Mouse (Mus musculus) adrenal gland (tissue): ENCODE measurements around the gene Rsbn1.

Experiments
- intact Hi-C: fragments of 180-260 bp; cut with DNase I; formaldehyde crosslinking; loops from one replicate; pipeline ENCODE4 v1.15.1; 2025
- long read RNA-seq, 2 experiments: library from polyadenylated mRNA; unstranded; transcript quantifications; one replicate each; pipeline ENCODE4 v2.0.0; 2020; ENCODE audit warnings: borderline replicate concordance in 1 of 2; ENCODE audit not compliant: insufficient replicate concordance in 1 of 2

Rsbn1 gene
- long read RNA-seq, experiment 1, full-length matches to known transcripts: 1 of 13 reads
- long read RNA-seq, experiment 1, partial matches to known transcripts: 12 of 13 reads
- long read RNA-seq, experiment 1, other reads (novel, unspliced or antisense): 0 of 13 reads
- long read RNA-seq, experiment 2, partial matches to known transcripts: 22 of 24 reads
- long read RNA-seq, experiment 2, other reads (novel, unspliced or antisense): 2 of 24 reads

DNA sequence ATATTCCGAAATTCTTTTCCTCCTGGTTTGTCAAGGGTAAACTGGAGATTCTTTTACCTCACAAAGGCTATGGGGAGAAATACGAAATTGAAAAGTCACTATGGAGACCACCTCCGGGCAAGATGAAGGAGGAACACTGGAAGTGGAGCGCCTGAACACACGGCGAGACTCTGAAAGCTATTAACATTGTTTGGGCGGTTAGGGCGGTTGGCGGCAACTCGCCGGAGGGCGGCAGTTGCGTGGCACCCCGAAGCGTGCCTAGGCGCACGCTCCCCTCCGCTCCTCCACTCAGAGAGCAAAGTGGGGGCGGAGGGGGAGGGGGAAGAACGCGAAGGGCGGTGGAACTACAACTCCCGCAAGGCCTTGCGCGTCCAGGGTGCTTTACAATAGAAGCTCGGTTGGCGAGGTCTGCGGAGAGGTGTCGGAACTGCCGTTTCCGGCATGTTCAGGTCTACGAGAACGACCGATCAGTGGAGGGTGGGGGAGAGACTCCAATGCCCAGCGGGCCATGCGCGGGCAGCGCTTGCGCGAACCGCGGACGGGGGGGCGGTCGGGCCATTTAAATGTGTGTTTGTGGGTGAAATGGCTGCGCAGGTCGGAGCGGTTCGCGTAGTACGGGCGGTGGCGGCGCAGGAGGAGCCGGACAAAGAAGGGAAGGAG, at the start of gene Rsbn1:
Rsbn1 (plus strand) TSS at position 111 of the 660 bp plus-strand sequence.
- intact Hi-C loops: loop anchor here (5.0 kb wide), 1 partner anchor 53 kb away; the partner anchor contains the start of gene Phtf1

DNA sequence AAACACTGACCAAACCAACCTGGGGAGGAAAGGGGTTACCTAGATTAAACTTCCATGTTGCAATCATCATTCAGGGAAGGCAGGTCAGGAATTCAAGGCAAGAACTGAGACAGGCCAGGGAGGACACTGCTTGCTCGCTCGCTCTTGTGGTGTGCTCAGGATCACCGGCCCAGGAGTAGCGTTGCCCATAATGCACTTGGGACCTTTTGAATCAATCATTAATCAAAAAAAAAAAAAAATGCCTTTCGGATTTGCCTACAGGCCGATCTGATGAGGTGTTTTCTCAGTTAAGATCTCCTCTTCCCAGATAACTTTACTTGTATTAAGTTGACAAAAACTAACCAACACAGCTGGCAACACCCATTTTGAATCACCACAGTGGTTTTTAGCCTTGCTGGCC, 49.7 kb upstream of the Rsbn1 start:
- intact Hi-C loops: no loop called here

DNA sequence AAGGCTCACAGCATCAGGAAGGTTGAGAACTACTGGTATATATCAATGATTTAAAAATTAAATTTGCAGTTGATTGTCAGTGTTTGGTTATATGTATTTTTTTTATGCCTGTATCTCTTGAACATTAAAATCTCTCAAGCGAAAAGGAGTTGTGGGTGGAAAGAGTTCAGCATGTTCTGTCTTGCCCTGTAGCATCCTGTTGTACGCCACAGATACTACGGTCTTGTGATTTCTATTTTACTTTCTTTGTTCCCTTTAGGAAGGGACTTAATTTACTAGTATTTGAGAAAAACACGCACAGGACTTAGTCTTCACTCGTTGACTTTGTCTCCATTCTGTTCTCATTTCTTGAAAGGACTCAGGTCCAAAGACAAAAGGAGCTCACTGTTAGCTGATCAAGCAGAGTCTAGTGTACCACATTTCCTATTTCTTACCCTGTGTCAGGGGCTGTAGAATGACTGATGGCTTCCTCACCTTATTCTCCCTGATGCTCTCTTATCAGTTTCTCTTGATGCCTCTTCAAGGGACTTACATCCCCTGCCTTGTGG, 46.4 kb upstream of the Rsbn1 start:
- intact Hi-C loops: no loop called here

DNA sequence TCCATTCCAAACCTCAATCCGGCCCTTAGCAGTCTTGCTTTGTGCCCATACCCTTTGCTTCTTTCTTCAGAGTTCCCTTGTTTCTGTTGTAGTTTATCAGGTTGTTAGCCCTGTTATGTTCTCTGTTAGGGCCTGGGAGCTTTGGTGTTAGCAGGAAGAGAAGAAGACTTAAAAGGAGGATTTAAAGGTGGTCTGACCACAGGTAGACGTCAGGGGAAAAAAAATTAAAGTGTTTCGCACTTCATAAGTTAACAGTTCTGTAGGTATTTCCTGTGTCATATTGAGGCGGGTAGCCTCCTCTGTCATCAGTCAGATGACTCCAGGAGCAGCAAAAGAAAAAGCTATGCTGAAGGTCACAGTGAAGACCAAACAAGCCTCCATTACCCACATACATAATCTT, 45.9 kb upstream of the Rsbn1 start:
- intact Hi-C loops: no loop called here

DNA sequence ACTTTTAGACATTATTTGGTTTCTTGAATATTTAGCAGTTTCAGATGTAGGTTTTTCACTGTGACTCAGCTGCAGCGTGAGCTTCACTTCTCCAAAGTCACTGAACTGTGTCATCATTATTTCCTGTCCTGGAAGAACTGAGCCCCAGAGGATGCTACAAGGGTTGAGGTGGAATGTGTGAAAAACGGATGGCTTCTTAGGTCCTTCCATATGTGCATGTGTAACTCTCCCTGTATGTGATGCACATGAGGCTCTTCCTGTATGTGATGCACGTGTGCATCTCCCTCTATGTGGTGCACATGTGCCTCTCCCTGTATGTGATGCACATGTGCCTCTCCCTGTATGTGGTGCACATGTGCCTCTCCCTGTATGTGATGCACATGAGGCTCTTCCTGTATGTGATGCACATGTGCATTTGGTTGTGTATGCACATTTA, 41.2 kb upstream of the Rsbn1 start:
- intact Hi-C loops: no loop called here

DNA sequence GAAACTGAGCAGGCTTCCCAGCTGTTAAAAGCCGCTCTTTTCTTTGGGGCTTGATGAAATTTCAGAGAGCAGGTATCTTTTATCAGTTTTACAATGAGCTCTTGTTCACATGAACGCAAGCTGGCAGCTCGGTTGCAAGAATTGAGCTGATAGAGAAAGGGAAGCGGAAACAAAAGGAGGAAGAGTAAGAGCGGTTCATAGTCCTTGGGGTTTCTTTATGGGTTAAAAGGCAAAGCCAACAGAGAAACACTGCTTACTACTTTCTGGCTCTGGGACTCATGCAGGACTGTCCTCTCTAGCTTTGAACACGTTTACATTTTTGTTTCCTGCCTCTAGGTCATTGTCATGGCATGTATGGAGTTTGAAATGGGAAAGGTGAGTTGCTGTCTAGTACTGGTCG, 39.6 kb upstream of the Rsbn1 start:
- intact Hi-C loops: no loop called here

DNA sequence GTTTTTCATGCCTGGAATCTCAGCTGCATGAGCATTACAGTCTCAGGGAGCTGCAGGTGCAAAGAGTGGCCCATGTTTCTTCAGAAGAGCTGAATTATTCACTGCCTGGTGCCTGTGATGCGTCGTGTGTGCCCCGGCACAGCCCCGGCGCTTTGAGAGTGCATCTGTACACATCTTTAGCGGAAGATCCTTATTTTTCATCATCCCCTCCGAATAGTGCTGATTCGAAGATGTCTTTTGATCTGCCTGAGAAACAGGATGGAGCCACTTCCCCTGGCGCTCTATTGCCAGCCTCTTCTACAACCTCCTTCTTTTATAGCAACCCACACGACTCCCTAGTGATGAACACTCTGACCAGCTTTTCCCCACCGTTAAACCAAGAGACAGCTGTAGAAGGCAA, 28.0 kb upstream of the Rsbn1 start:
- intact Hi-C loops: loop anchor here (5.0 kb wide), 1 partner anchor 149 kb away; the partner anchor contains the start of genes Gm10964 and Olfml3

DNA sequence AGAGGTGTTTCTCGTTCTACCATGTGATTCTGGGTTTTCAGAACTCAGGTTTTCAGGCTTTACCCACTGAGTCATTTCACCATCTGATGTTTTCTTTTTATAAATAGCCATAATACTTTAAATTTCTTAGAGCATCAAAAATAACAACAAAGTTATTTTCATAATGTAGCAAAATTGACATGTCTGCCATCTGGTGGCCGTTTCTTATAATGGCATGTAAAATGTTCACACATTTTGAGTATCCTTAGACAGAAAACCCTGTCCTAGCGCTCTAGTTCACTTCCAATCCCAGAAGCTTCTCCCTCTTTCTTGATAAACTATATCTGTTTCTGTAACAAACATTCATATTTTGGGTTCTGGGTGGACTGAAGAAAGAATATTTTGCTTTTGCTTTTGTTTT, 26.3 kb upstream of the Rsbn1 start:
- intact Hi-C loops: loop anchor here (5.0 kb wide), 1 partner anchor 150 kb away; the partner anchor contains the start of genes Gm10964 and Olfml3

DNA sequence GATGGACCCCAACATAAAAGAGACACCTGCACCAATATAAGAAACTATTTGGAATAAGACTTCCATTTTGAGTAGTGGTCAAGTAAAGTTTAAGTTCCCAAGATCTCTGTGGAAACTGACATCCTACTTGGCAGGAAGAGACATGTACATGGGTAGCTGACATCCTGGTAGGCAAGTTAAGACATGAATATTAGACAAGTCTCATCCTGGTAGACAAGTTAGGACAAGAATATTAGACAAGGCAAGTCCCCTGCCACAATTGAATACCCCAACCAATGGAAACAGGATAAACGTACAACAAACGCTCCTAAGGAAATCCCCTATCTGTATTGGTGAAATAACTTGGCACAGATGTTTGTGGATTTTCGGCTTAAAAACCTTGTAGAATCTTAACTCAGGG, 20.5 kb upstream of the Rsbn1 start:
- intact Hi-C loops: no loop called here

DNA sequence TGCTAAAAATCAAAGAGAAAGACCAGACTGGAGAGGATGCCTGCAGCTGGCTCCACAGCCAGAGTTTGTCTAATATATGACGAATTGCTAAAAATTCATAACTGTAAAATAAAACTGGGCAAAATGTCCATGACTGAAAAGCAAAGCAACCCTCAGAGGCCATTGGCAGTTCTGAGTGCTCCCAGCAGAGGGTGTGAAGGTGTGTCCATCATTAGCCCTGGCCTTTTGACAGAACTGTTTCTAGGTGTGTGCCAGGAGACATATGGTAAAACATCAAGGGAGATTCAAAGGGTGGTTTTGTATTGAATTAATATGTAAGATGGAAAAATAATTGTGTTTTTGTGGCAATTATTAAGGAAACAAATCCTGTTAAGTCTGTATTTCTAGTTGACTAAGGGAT, 9.2 kb upstream of the Rsbn1 start:
- intact Hi-C loops: no loop called here

DNA sequence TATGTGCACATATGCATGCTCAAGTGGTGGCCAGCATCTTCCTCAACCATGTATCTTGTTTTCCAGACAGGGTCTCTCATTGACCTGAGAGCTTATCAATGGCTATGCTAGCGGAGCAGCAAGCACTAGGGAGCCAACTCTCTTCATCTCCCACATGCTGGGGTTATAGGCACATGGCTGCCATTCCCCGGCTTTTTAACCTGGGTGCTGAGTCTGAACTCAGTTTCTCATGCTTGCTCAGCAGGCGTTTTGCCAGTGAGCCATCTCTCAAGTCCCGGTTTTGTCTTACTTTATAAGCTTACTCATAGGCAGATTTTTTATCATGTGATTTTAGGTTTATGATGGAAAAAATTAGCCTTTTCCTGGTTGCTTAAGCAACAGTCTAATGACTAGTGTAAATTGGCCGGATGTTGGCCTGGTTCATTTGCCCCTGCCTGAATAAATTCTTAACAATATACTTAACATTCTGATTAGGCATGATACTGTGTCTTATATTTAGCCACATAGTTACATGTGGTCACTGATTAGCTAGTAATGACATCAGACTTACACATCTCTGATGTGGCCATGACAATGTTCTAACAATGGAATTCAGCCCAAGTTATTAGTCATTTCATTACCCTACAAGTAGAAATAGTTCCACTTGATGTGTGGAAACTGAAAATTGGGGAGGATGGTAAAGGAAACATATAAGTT, 6.4 kb upstream of the Rsbn1 start:
- intact Hi-C loops: no loop called here

DNA sequence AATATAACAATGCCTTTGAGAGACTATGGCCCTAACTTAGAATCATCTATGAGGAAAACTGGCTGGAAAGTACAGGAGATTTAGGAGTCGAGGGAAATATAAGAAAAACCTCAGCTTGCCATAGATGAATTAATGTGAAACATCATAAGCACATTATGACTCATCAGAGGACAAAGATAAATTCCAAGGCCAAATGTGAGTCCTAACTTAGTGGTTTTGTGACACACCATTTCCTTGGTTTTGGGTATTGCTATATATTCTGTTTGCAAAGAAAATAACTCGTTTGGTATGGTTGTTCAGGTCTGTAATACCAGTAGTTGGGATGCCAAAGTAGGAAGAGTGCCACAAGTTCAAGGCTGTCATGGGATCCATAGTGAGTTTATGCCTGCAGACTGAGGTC, 5.1 kb upstream of the Rsbn1 start:
- intact Hi-C loops: no loop called here

DNA sequence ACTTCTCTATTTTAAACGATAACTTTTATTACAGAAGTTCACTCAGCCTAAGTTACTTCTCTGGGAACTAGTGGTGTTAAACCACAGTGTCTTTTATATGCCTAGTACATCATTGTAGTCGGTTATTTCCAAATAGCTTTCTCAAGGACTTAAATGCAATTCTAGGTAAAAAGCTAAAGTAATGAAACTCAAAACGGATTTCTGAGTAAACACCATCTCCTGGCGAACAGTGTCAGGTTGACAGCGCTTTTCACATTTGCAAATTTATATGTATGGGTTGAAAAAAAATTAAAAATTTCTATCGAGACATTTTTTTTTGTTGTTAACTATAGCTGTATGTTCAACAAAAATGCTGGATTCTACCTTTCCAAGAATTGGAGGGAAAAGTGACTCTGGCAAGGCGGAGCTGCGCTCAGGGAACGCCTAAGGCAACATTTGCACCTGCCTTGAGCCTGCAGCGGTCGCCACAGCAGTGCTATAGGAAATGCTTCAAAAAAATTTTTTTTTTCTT, 414 bp upstream of the Rsbn1 start:
- intact Hi-C loops: loop anchor here (5.0 kb wide), 1 partner anchor 54 kb away; the partner anchor contains the start of gene Phtf1

DNA sequence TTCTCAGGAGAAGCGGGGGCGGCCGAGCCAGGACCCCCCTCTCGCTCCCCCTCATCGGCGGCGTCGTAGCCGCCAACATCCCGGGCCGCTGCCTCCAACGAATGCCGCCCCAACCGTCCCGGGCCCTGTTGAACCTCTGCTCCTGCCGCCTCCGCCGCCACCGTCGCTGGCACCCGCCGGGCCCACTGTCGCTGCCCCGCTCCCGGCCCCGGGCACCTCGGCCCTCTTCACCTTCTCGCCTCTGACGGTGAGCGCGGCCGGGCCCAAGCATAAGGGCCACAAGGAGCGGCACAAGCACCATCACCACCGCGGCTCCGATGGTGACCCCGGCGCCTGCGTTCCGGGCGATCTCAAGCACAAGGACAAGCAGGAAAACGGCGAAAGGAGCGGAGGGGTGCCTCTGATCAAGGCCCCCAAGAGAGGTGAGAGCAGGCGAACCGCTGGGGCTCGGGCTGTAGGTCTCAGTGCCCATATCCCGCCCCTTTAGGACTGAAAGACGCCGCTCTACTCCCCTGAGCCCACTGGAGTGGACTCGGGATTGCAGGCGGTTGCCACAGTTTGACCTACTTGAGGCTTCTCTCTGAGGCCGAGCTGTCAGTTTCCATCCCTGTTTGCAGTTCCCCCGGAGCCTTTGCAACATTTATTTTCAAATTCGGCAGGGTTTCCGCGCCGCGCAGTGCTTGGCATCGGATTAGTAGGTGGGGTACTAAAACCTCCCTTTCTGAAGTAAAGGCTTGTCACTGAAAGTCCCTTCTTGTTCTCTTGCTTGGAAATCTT, 1.0 kb downstream of the Rsbn1 start:
- intact Hi-C loops: loop anchor here (5.0 kb wide), 1 partner anchor 52 kb away; the partner anchor contains the start of gene Phtf1

DNA sequence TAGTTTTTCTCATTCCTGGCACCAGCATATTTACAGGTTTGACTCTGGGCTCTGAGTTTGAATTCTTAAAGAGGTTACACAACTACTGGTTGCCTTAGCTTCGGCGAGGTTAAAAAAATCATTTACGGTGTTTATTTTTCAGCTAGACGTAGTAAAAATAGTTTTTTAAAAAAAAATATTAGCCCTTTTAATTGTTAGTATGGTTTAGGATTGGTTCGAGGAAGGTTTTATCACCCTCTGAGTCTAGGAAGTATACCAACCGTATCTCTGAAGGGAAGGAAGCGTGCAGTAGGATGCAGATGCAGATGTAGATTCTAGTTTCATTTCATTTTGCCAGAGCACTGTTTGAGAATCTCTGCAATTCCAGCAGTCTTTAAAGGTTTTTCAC, 1.6 kb downstream of the Rsbn1 start:
- intact Hi-C loops: no loop called here

DNA sequence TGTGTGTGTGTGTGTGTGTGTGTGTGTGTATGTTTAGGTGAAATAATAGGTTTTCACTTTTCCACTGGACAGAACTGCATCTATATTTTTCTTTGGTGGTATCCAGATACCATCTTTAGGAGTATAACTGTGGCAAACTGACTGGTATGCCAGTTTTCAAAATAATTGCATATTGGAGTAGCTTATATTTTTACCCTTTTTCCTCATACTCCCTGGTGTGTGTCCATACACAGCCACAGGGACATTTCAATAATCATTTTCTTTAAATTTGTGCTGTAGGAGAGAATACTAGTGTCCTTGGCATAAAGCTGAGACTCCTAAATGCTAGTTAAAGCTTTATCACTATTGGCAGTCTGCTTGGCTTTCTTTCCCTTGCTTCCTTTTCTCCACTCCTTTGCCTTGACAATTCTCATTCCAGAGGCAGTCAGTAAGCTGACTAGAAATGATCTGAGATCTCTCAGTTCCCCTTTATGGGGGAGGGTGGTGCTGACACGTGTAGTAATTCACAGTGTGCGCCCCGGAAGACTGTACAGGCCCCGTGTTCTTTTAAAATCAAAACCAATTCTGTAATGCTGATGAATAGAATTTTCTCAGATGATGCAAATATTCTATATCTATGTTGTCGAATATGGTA, 2.4 kb downstream of the Rsbn1 start:
- intact Hi-C loops: no loop called here

DNA sequence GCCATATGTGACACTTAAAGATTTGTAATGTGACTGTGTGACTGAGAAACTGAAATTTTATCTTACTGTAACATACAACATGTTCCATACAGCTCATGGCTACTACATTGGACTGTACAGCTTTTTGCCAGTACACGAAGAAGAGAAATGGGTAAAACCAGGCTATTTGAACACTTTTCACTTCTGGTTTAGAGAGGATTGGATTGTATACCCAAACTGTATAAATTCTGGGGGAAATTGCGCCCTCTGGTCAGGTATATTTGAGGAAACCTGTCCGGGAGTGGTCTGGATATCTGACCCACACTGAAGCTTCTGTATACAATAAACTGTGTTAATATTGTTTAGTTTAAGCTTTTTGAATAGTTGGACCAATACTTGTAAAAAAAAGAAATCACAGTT, 2.9 kb downstream of the Rsbn1 start:
- intact Hi-C loops: no loop called here

DNA sequence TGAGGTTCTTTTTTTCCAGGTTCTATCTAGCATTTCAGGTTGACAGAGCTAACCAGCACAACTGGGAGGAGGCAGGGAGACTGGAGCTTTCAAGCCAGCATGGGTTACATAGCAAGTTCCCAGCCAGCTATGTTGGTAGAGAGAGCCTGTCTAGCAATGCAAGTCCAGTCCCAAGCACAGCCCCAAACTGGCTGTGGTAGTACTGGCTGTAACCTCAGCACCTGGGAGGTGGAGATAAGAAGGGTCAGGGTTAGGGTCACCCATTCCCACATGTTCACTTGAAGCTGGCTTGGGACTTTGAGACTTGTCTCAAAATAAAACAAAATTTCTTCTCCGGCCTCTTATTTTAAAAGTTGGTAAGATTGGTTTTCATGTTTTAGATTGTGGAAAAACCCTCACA, 6.2 kb downstream of the Rsbn1 start:
- intact Hi-C loops: no loop called here

DNA sequence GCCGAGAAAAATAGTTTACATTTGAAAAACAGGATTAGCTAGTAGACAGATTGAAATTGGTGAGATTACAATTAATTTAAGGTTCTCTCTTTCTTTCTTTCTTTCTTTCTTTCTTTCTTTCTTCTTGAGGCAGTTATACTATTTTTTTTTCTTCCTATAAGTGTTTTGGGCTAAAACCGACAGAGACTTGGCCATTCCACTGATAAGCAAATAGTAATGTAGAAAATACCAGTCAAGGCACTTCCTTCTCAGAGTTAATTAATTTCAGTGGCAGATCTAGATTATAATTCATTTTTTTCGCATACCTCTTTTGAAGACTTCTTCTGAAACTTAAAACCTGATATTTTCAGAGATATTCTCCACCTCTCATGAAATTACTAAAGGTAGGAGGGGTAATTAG, 11.4 kb downstream of the Rsbn1 start:
- intact Hi-C loops: no loop called here

DNA sequence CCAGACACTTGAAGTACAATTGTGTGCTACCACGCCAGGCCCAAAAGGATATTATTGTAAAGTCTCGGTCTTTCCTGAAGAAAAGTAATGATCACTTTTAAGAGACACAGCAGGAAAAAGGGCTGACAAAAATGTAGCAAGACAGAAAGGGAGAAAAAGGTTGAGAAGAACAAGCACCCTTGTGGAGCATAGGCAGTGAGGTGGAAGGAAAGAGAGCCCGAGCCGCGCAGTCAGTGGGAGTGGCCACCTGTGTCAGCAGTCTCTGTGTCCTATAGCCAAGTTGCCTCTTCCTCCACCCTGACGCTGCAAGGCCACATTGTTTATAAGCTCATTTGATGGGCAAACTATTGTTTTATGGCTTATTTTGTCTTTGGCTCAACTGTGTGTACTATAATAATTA, 13.6 kb downstream of the Rsbn1 start:
- intact Hi-C loops: no loop called here
